14 mouse cellular contexts compared by ENCODE assay signal in the genomic region with DNA sequence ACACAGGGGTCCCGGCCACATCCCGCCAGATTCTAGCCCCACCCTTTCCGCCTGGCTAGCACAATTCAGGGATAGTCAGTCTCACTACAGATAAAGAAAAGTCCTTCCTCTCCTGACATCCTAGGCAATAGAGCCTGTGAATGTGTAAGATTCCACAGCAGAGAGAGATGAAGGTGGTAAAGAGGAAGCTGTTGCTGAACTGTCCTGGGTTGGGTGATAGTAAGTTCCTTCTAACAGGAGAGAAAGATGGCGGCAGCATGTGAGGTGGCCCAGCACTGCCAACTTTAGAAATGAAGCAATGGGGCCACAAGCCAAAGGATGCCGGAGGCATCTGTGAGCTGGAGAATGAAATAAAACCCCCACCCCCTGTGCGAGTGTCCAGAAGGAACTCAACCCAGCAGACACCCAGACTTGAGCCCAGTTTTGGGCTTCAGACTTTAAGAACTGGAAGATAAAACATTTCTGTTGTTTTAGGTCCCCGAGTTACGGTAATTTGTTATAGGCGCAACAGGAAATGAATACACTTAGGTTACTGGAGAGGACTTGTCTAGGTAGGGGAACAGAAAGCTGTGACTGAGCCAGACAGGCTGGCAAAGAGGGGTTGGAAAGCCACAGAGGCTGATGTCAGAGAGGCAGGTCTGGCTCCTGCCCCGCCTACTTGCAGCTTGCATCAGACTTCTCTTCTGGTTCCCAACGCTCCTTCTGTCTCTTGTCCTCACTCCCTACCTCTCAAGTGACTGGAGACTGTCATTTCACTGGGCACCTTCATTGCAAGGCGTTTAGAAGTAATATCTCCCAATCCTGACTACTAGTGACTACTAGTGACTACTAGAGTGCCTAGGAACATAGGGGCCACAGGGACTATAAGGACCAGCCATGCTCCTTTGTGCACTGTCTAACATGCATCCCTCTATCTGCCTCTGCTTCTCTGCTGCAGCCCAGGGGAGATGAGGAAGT.
DNase-seq lines count a peak whose midpoint lies in the region; ATAC-seq and TF ChIP-seq lines count a peak whose summit lies in the region.
"Had no signal": no experiment of that assay in that cellular context is flagged by ENCODE, and none has a peak within 500 bp of the region (broad histone marks: within the 10 kb centered on the region; RNA-seq: fewer than 3 reads in every experiment).

No protein-coding gene starts in this region.

- no peak overlapping the region for H3K4me2 ChIP-seq in forebrain, postnatal 0 days (ENCODE audit: low read depth)
- no peak overlapping the region for H3K4me2 ChIP-seq in forebrain, embryonic 13.5 days
- H3K4me2 ChIP-seq: forebrain, embryonic 15.5 days; heart, embryonic 13.5 days had no signal

- no peaks in the 10 kb centered on the region for H3K36me3 ChIP-seq in forebrain, postnatal 0 days (ENCODE audit: insufficient read depth)
- no peaks in the 10 kb centered on the region for H3K36me3 ChIP-seq in forebrain, embryonic 13.5 days (ENCODE audit: poor library complexity, severe bottlenecking)
- H3K36me3 ChIP-seq in E14TG2a.4 (ENCODE audit: insufficient read depth, low read length) = no peaks in the 10 kb centered on the region
- H3K36me3 ChIP-seq: embryonic facial prominence, embryonic 10.5 days; forebrain, embryonic 10.5 days; forebrain, embryonic 15.5 days; heart, embryonic 13.5 days had no signal

- no peak for TF ChIP-seq CTCF in forebrain, postnatal 0 days (IDR thresholded peaks at IDR 0.05; ENCODE audit: low read depth)
- TF ChIP-seq CTCF in E14TG2a.4 (conservative IDR thresholded peaks at IDR 0.05; ENCODE audit: low read length) = no peak

- H3K27ac ChIP-seq in forebrain, postnatal 0 days (ENCODE audit: low read depth, low read length) = no peak overlapping the region
- H3K27ac ChIP-seq in forebrain, embryonic 13.5 days = no peak overlapping the region
- H3K27ac ChIP-seq: embryonic facial prominence, embryonic 10.5 days; forebrain, embryonic 10.5 days; forebrain, embryonic 15.5 days; heart, adult 2 months; heart, embryonic 13.5 days had no signal

- 83% methylated on average over 12 of the region's 12 CpGs for WGBS in forebrain, postnatal 0 days
- 77% methylated on average over 12 of the region's 12 CpGs for WGBS in forebrain, embryonic 13.5 days

- 0 out of 2 replicates have a peak, but pooled peaks have one; percentile 12 for ATAC-seq in forebrain, postnatal 0 days
- ATAC-seq in forebrain, embryonic 13.5 days = no peak
- peak; percentile 68 for ATAC-seq in granulocyte monocyte progenitor cell, adult 5-6 weeks (replicated peaks; ENCODE audit: poor library complexity, severe bottlenecking)
- ATAC-seq in activated CD4-positive, CD25-positive, alpha-beta regulatory T cell, adult 4 months = no peak
- ATAC-seq: Patski had no signal

- no peak overlapping the region for H3K4me3 ChIP-seq in forebrain, postnatal 0 days (ENCODE audit: low read depth, low read length)
- no peak overlapping the region for H3K4me3 ChIP-seq in forebrain, embryonic 13.5 days
- peak overlapping the region; percentile 52 for H3K4me3 ChIP-seq in E14TG2a.4 (replicated peaks; ENCODE audit: low read length)
- H3K4me3 ChIP-seq: embryonic facial prominence, embryonic 10.5 days; erythroblast, embryonic 14.5 days; forebrain, embryonic 10.5 days; forebrain, embryonic 15.5 days; heart, adult 2 months; heart, embryonic 13.5 days had no signal

- no peak overlapping the region for H3K9ac ChIP-seq in forebrain, postnatal 0 days
- H3K9ac ChIP-seq in forebrain, embryonic 13.5 days = no peak overlapping the region
- H3K9ac ChIP-seq: forebrain, embryonic 15.5 days; heart, embryonic 13.5 days had no signal

- DNase-seq in forebrain, postnatal 0 days = no peak
- DNase-seq in lung, postnatal 4 days = no peak
- DNase-seq in yolk sac, embryonic 10.5 days (ENCODE audit: low spot score) = no peak

- no peaks in the 10 kb centered on the region for H3K9me3 ChIP-seq in forebrain, postnatal 0 days (ENCODE audit: low read length)
- no peaks in the 10 kb centered on the region for H3K9me3 ChIP-seq in forebrain, embryonic 13.5 days (replicated peaks)
- no peaks in the 10 kb centered on the region for H3K9me3 ChIP-seq in E14TG2a.4 (ENCODE audit: low read length)
- H3K9me3 ChIP-seq: embryonic facial prominence, embryonic 10.5 days; forebrain, embryonic 10.5 days; forebrain, embryonic 15.5 days; heart, embryonic 13.5 days had no signal

- no peaks in the 10 kb centered on the region for H3K4me1 ChIP-seq in forebrain, postnatal 0 days (ENCODE audit: insufficient read depth)
- peaks cover 5% of the 10 kb centered on the region; the same call in 1 of the 2 replicates for H3K4me1 ChIP-seq in forebrain, embryonic 13.5 days
- peaks cover 29% of the 10 kb centered on the region for H3K4me1 ChIP-seq in E14TG2a.4 (replicated peaks; ENCODE audit: low read depth, low read length)
- H3K4me1 ChIP-seq: forebrain, embryonic 15.5 days; heart, embryonic 13.5 days had no signal

- H3K27me3 ChIP-seq in forebrain, postnatal 0 days (ENCODE audit: insufficient read depth, low read length) = peaks cover 7% of the 10 kb centered on the region; the same call in 1 of the 2 replicates
- peaks cover 65% of the 10 kb centered on the region for H3K27me3 ChIP-seq in forebrain, embryonic 13.5 days
- H3K27me3 ChIP-seq in E14TG2a.4 (ENCODE audit: insufficient read depth, low read length) = peaks cover 40% of the 10 kb centered on the region

Comparison
In these comparisons a context has a peak if more than half of its experiments do, and no peak if none do; other contexts are left out.
1. ATAC-seq: peak in forebrain, postnatal 0 days (single experiment) and granulocyte monocyte progenitor cell, adult 5-6 weeks (single experiment); none in forebrain, embryonic 13.5 days (single experiment) and activated CD4-positive, CD25-positive, alpha-beta regulatory T cell, adult 4 months (single experiment).